Comparison of ENCODE assay signal across 29 mouse cellular contexts in genomic region chr5:35438805-35439204, GRCm38 (mm10). TPM values are rescaled to one million over a fixed set of nuclear protein-coding genes. Genes with fewer than 3 reads are reported as not detected.
A peak's percentile ranks its signal among the peaks of the same experiment; 100 is the strongest.
DNase-seq lines count a peak whose midpoint lies in the region; ATAC-seq and TF ChIP-seq lines count a peak whose summit lies in the region.
"Had no signal": no experiment of that assay in that cellular context is flagged by ENCODE, and none has a peak within 500 bp of the region (broad histone marks: within the 10 kb centered on the region; RNA-seq: fewer than 3 reads in every experiment).

No protein-coding gene starts in this region.

- H3K4me3 ChIP-seq in liver, adult 2 months (ENCODE audit: insufficient read depth, low read depth, low read length): no peak overlapping the region
- no peak overlapping the region for H3K4me3 ChIP-seq in liver, embryonic 12.5 days
- no peak overlapping the region for H3K4me3 ChIP-seq in E14TG2a.4 (replicated peaks; ENCODE audit: low read length)
- H3K4me3 ChIP-seq in ES-E14 (ENCODE audit: insufficient read depth in 1 of 2, low read depth in 1 of 2, low read length in 2 of 2, poor library complexity in 1 of 2, severe bottlenecking in 1 of 2): no peak overlapping the region
- H3K4me3 ChIP-seq: embryonic facial prominence, embryonic 13.5 days; forebrain, embryonic 12.5 days; heart, adult 2 months; heart, embryonic 15.5 days; hindbrain, embryonic 13.5 days had no signal

- DNase-seq in liver, adult 2 months (ENCODE audit: extremely low read depth, low read depth, low spot score): no peak
- DNase-seq in ES-E14 (ENCODE audit: low read depth, low spot score): peak; percentile 25
- DNase-seq in brain, embryonic 14.5 days (ENCODE audit: low read depth): no peak
- DNase-seq in left cerebral cortex, postnatal 4 days: no peak
- DNase-seq in thymus, postnatal 4 days: no peak
- DNase-seq: adrenal gland, postnatal 25 days; cerebellum, adult 11 months; cerebellum, adult 8-10 months; cerebellum, postnatal 14 days; embryo, embryonic 11 days; gastrocnemius, postnatal 14 days; heart, adult 2 months; heart, postnatal 14 days had no signal

- no peak for ATAC-seq in liver, embryonic 12.5 days
- ATAC-seq: activated CD4-positive, CD25-positive, alpha-beta regulatory T cell, adult 4 months; forebrain, embryonic 16.5 days; hindbrain, postnatal 0 days; intestine, embryonic 16.5 days had no signal

- H3K27ac ChIP-seq in liver, adult 2 months (replicated peaks; ENCODE audit: insufficient read depth, low read depth, low read length): no peak overlapping the region
- no peak overlapping the region for H3K27ac ChIP-seq in liver, embryonic 12.5 days
- H3K27ac ChIP-seq in ES-E14 (ENCODE audit: insufficient read depth, low read depth, low read length, poor library complexity, severe bottlenecking): no peak overlapping the region
- H3K27ac ChIP-seq: embryonic facial prominence, embryonic 13.5 days; forebrain, embryonic 12.5 days; heart, adult 2 months; heart, embryonic 15.5 days; hindbrain, embryonic 13.5 days; hindbrain, postnatal 0 days had no signal

- no peak overlapping the region for H3K4me2 ChIP-seq in liver, embryonic 12.5 days
- H3K4me2 ChIP-seq: embryonic facial prominence, embryonic 13.5 days; forebrain, embryonic 12.5 days; heart, embryonic 11.5 days; heart, embryonic 15.5 days; hindbrain, embryonic 13.5 days had no signal

- no peak overlapping the region for H3K9ac ChIP-seq in liver, adult 2 months (ENCODE audit: low read depth, low read length)
- H3K9ac ChIP-seq in liver, embryonic 12.5 days: no peak overlapping the region
- H3K9ac ChIP-seq in ES-E14 (ENCODE audit: insufficient read depth, low read depth, low read length, poor library complexity, severe bottlenecking): no peak overlapping the region
- H3K9ac ChIP-seq: embryonic facial prominence, embryonic 13.5 days; forebrain, embryonic 12.5 days; heart, embryonic 15.5 days; hindbrain, embryonic 13.5 days had no signal

- TF ChIP-seq POLR2A in liver, adult 2 months (IDR thresholded peaks at IDR 0.05; ENCODE audit: extremely low read depth, insufficient read depth, low read length): no peak
- no peak for TF ChIP-seq POLR2A in brain, embryonic 14.5 days (IDR thresholded peaks at IDR 0.05; ENCODE audit: borderline replicate concordance, extremely low read depth, insufficient read depth, insufficient read length, poor library complexity, severe bottlenecking)

- TF ChIP-seq CTCF in liver, adult 2 months (IDR thresholded peaks at IDR 0.05; ENCODE audit: low read depth, low read length): 0 out of 2 replicates have a peak, but pooled peaks have one; percentile 11
- peak; percentile 70 for TF ChIP-seq CTCF in E14TG2a.4 (conservative IDR thresholded peaks at IDR 0.05; ENCODE audit: low read length)
- TF ChIP-seq CTCF in brain, embryonic 14.5 days (IDR thresholded peaks at IDR 0.05; ENCODE audit: borderline replicate concordance, extremely low read depth, insufficient read depth, insufficient read length): peak; percentile 15; the same call in 1 of the 2 replicates

- in situ Hi-C loops in ES-E14 (cut with MboI; ENCODE audit: low sequenced_read_pairs in 2 of 2, unreplicated experiment in 2 of 2): no loop called here

- peaks cover 5% of the 10 kb centered on the region; the same call in 1 of the 2 replicates for H3K9me3 ChIP-seq in liver, embryonic 12.5 days (replicated peaks)
- H3K9me3 ChIP-seq in E14TG2a.4 (ENCODE audit: low read length): peaks cover 14% of the 10 kb centered on the region
- H3K9me3 ChIP-seq in ES-E14 (ENCODE audit: control insufficient read depth, insufficient read depth, low read depth, low read length): no peaks in the 10 kb centered on the region
- H3K9me3 ChIP-seq: heart, embryonic 15.5 days; hindbrain, embryonic 13.5 days had no signal

- H3K4me1 ChIP-seq in liver, adult 2 months (ENCODE audit: control insufficient read depth, insufficient read depth, low read length): no peaks in the 10 kb centered on the region
- H3K4me1 ChIP-seq in liver, embryonic 12.5 days: no peaks in the 10 kb centered on the region
- H3K4me1 ChIP-seq in E14TG2a.4 (replicated peaks; ENCODE audit: low read depth, low read length) (no peaks in the 10 kb centered on the region), ES-E14 (ENCODE audit: control insufficient read depth in 2 of 2, insufficient read depth in 2 of 2, low read length in 2 of 2, poor library complexity in 1 of 2) (no peaks in the 10 kb centered on the region)
- H3K4me1 ChIP-seq: embryonic facial prominence, embryonic 13.5 days; forebrain, embryonic 12.5 days; heart, embryonic 15.5 days had no signal

- H3K27me3 ChIP-seq in liver, adult 2 months (ENCODE audit: control insufficient read depth, insufficient read depth, low read length): no peaks in the 10 kb centered on the region
- no peaks in the 10 kb centered on the region for H3K27me3 ChIP-seq in liver, embryonic 12.5 days (replicated peaks)
- H3K27me3 ChIP-seq in E14TG2a.4 (ENCODE audit: insufficient read depth, low read length): peaks cover 9% of the 10 kb centered on the region; the same call in 1 of the 2 replicates
- H3K27me3 ChIP-seq: embryonic facial prominence, embryonic 13.5 days had no signal

- intact Hi-C loops in left cerebral cortex, postnatal 4 days (cut with DNase I): no loop called here

- H3K79me2 ChIP-seq in liver, adult 2 months (ENCODE audit: control insufficient read depth, insufficient read depth, low read length): no peaks in the 10 kb centered on the region

- WGBS in liver, adult 2 months: 87% methylated on average over 6 of the region's 6 CpGs
- WGBS in liver, embryonic 12.5 days (ENCODE audit: insufficient replicate concordance): 62% methylated on average over 6 of the region's 6 CpGs

- H3K36me3 ChIP-seq in liver, adult 2 months (ENCODE audit: control insufficient read depth, insufficient read depth, low read length): no peaks in the 10 kb centered on the region
- H3K36me3 ChIP-seq in liver, embryonic 12.5 days: no peaks in the 10 kb centered on the region
- H3K36me3 ChIP-seq in E14TG2a.4 (ENCODE audit: insufficient read depth, low read length) (no peaks in the 10 kb centered on the region), ES-E14 (ENCODE audit: control insufficient read depth, insufficient read depth, low read length, poor library complexity, severe bottlenecking) (no peaks in the 10 kb centered on the region)
- H3K36me3 ChIP-seq: embryonic facial prominence, embryonic 13.5 days; forebrain, embryonic 12.5 days; heart, embryonic 15.5 days; hindbrain, embryonic 13.5 days had no signal

TF ChIP-seq in ES-E14, 5 proteins besides CTCF, POLR2A, EP300 and RAD21:
- TF ChIP-seq ZNF384 (IDR thresholded peaks at IDR 0.05; ENCODE audit: low read depth, low read length) (no peak), MAFK (IDR thresholded peaks at IDR 0.05; ENCODE audit: insufficient read depth, low read depth, low read length) (no peak), CHD2 (IDR thresholded peaks at IDR 0.05; ENCODE audit: low read depth, low read length) (no peak)

RNA-seq across cellular contexts. Expression of gene Hmx1, which starts 49.9 kb away (rescaled TPM):
- not detected in 2 replicates for total RNA-seq in liver, adult 2 months (2014; rRNA removed)
- not detected in 2 replicates for polyA plus RNA-seq in liver, adult 2 months (2012; rRNA removed)
- 0.32 TPM in 1 of 2 replicates, not detected in the other for polyA plus RNA-seq in liver, embryonic 12.5 days (2016; fragmentation: Nextera tagmentation; extraction: Ambion mirVana)
- total RNA-seq in ES-E14 (2012; rRNA removed): 0.37 and 0.76 TPM in 2 replicates
- polyA plus RNA-seq in brain, embryonic 14.5 days (2012; rRNA removed): 0.45 and 1.0 TPM in 2 replicates
- total RNA-seq in left cerebral cortex, postnatal 4 days (2021): not detected
- total RNA-seq: adrenal gland, adult 18-20 months; adrenal gland, postnatal 25 days; common myeloid progenitor, adult 5-6 weeks; gastrocnemius, postnatal 14 days; heart, adult 2 months; heart, postnatal 14 days; hematopoietic stem cell, adult 5-6 weeks; hindbrain, postnatal 0 days had no signal
- polyA plus RNA-seq: activated CD4-positive, CD25-positive, alpha-beta regulatory T cell, adult 4 months; forebrain, embryonic 16.5 days; frontal cortex, adult 2 months; gonadal fat pad, adult 2 months; heart, adult 2 months; heart, embryonic 11.5 days; heart, embryonic 15.5 days; hindbrain, postnatal 0 days; intestine, embryonic 16.5 days had no signal

Comparison
In these comparisons a context has a peak if more than half of its experiments do, and no peak if none do; other contexts are left out.
1. CTCF ChIP-seq: peak in every context shown above with its lines; median percentile 70 in E14TG2a.4; 15 in brain, embryonic 14.5 days; 11 in liver, adult 2 months.